Mouse (Mus musculus): ENCODE results near the gene Dynlrb1.

Dynlrb1 gene

GRCm38 (mm10) chr2:155279163-155279562, 42.8 kb downstream of the Dynlrb1 start:
- DNase-seq (ENCODE audit: extremely low read depth, insufficient read length, low spot score): no peak

- no peak for DNase-seq (ENCODE audit: extremely low read depth, insufficient read length, low spot score)
Observed at GRCm38 (mm10) chr2:155280116-155280515, 43.8 kb downstream of the Dynlrb1 start.

GRCm38 (mm10) chr2:155283793-155284192, 47.5 kb downstream of the Dynlrb1 start:
- DNase-seq (ENCODE audit: extremely low read depth, insufficient read length, low spot score): no peak

GRCm38 (mm10) chr2:155284647-155285046, 48.3 kb downstream of the Dynlrb1 start:
- no peak for DNase-seq (ENCODE audit: extremely low read depth, insufficient read length, low spot score)

GRCm38 (mm10) chr2:155285744-155286143, 49.4 kb downstream of the Dynlrb1 start:
- no peak for DNase-seq (ENCODE audit: extremely low read depth, insufficient read length, low spot score)

GRCm38 (mm10) chr2:155287456-155288250, 51.3 kb downstream of the Dynlrb1 start:
- no peak for DNase-seq (ENCODE audit: extremely low read depth, insufficient read length, low spot score)

- DNase-seq (ENCODE audit: extremely low read depth, insufficient read length, low spot score): no peak
Observed at GRCm38 (mm10) chr2:155290066-155290465, 53.7 kb downstream of the Dynlrb1 start.

- DNase-seq (ENCODE audit: extremely low read depth, insufficient read length, low spot score): peak; percentile 50
Observed at GRCm38 (mm10) chr2:155293382-155293781, 57.0 kb downstream of the Dynlrb1 start.

- DNase-seq (ENCODE audit: extremely low read depth, insufficient read length, low spot score): peak; percentile 70
Observed at GRCm38 (mm10) chr2:155293946-155294345, 57.6 kb downstream of the Dynlrb1 start.

GRCm38 (mm10) chr2:155295453-155295852, 59.1 kb downstream of the Dynlrb1 start:
- DNase-seq (ENCODE audit: extremely low read depth, insufficient read length, low spot score): no peak

- no peak for DNase-seq (ENCODE audit: extremely low read depth, insufficient read length, low spot score)
Observed at GRCm38 (mm10) chr2:155299563-155299962, 63.2 kb downstream of the Dynlrb1 start.
